Mouse (Mus musculus): ENCODE measurements at regions not wholly inside any gene's neighbourhood (a gene's known extent, or its start where the extent isn't known, plus 50 kb on each side); places are given as distances from the start of the nearest gene placed in this dataset.

GRCm38 (mm10) chrX:11690446-11690845 lies 362.8 kb downstream of the H2al1j start:
- Histone ChIP-seq H3K36me3 (replicated peaks; ENCODE audit: low read length) (no peaks in the 10 kb centered on the region), H3K4me1 (peaks cover 18% of the 10 kb centered on the region), H3K9me3 (no peaks in the 10 kb centered on the region), H3K4me3 (replicated peaks) (no peak overlapping the region), H3K27me3 (replicated peaks) (peaks cover 12% of the 10 kb centered on the region)
- TF ChIP-seq FLI1 (IDR thresholded peaks at IDR 0.05; ENCODE audit: low read length) (no peak), GATA1 (IDR thresholded peaks at IDR 0.05; ENCODE audit: borderline replicate concordance, low read length) (no peak)

- Histone ChIP-seq H3K36me3 (replicated peaks; ENCODE audit: low read length) (no peaks in the 10 kb centered on the region), H3K9me3 (no peaks in the 10 kb centered on the region), H3K4me1 (peaks cover 24% of the 10 kb centered on the region), H3K4me3 (replicated peaks) (no peak overlapping the region), H3K27me3 (replicated peaks) (peaks cover 14% of the 10 kb centered on the region)
- no peak for TF ChIP-seq FLI1 (IDR thresholded peaks at IDR 0.05; ENCODE audit: low read length)
- TF ChIP-seq GATA1 (IDR thresholded peaks at IDR 0.05; ENCODE audit: borderline replicate concordance, low read length), result no peak
Measured at GRCm38 (mm10) chrX:11691019-11691418, 363.4 kb downstream of the H2al1j start.

GRCm38 (mm10) chrX:11696565-11696964 lies 368.9 kb downstream of the H2al1j start:
- H3K4me1 ChIP-seq, result peaks cover 30% of the 10 kb centered on the region
- no peak overlapping the region for H3K4me3 ChIP-seq (replicated peaks)
- no peak for TF ChIP-seq FLI1 (IDR thresholded peaks at IDR 0.05; ENCODE audit: low read length)

GRCm38 (mm10) chrX:11701095-11701494 lies 373.5 kb downstream of the H2al1j start:
- H3K4me1 ChIP-seq, result peaks cover 19% of the 10 kb centered on the region
- H3K36me3 ChIP-seq (replicated peaks; ENCODE audit: low read length), result no peaks in the 10 kb centered on the region
- H3K4me3 ChIP-seq (replicated peaks), result no peak overlapping the region
- no peaks in the 10 kb centered on the region for H3K9me3 ChIP-seq
- H3K27me3 ChIP-seq (replicated peaks), result peaks cover 19% of the 10 kb centered on the region
- TF ChIP-seq FLI1 (IDR thresholded peaks at IDR 0.05; ENCODE audit: low read length) (no peak), GATA1 (IDR thresholded peaks at IDR 0.05; ENCODE audit: borderline replicate concordance, low read length) (no peak)

More at GRCm38 (mm10) chrX:11696565-11696964, 368.9 kb downstream of the H2al1j start:
- Histone ChIP-seq H3K36me3 (replicated peaks; ENCODE audit: low read length) (no peaks in the 10 kb centered on the region), H3K9me3 (no peaks in the 10 kb centered on the region), H3K27me3 (replicated peaks) (peaks cover 13% of the 10 kb centered on the region)

- Histone ChIP-seq H3K4me1 (peaks cover 18% of the 10 kb centered on the region), H3K4me3 (replicated peaks) (no peak overlapping the region), H3K27me3 (replicated peaks) (peaks cover 50% of the 10 kb centered on the region), H3K36me3 (replicated peaks; ENCODE audit: low read length) (no peaks in the 10 kb centered on the region), H3K9me3 (no peaks in the 10 kb centered on the region)
- TF ChIP-seq FLI1 (IDR thresholded peaks at IDR 0.05; ENCODE audit: low read length), result no peak
- TF ChIP-seq GATA1 (IDR thresholded peaks at IDR 0.05; ENCODE audit: borderline replicate concordance, low read length), result no peak
Measured at GRCm38 (mm10) chrX:11705851-11706557, 378.4 kb downstream of the H2al1j start.

GRCm38 (mm10) chrX:11707330-11707729 lies 379.7 kb downstream of the H2al1j start:
- TF ChIP-seq GATA1 (IDR thresholded peaks at IDR 0.05; ENCODE audit: borderline replicate concordance, low read length), result no peak
- TF ChIP-seq FLI1 (IDR thresholded peaks at IDR 0.05; ENCODE audit: low read length), result no peak
- peaks cover 52% of the 10 kb centered on the region for H3K27me3 ChIP-seq (replicated peaks)

GRCm38 (mm10) chrX:11708325-11708724 lies 380.7 kb downstream of the H2al1j start:
- no peak overlapping the region for H3K4me3 ChIP-seq (replicated peaks)
- no peaks in the 10 kb centered on the region for H3K36me3 ChIP-seq (replicated peaks; ENCODE audit: low read length)
- H3K4me1 ChIP-seq, result peaks cover 18% of the 10 kb centered on the region
- no peak for TF ChIP-seq GATA1 (IDR thresholded peaks at IDR 0.05; ENCODE audit: borderline replicate concordance, low read length)
- TF ChIP-seq FLI1 (IDR thresholded peaks at IDR 0.05; ENCODE audit: low read length), result no peak
- H3K27me3 ChIP-seq (replicated peaks), result peaks cover 55% of the 10 kb centered on the region
- H3K9me3 ChIP-seq, result no peaks in the 10 kb centered on the region

More at GRCm38 (mm10) chrX:11707330-11707729, 379.7 kb downstream of the H2al1j start:
- Histone ChIP-seq H3K9me3 (no peaks in the 10 kb centered on the region), H3K4me3 (replicated peaks) (no peak overlapping the region), H3K36me3 (replicated peaks; ENCODE audit: low read length) (no peaks in the 10 kb centered on the region), H3K4me1 (peaks cover 18% of the 10 kb centered on the region)

GRCm38 (mm10) chrX:11709326-11709725 lies 381.7 kb downstream of the H2al1j start:
- H3K36me3 ChIP-seq (replicated peaks; ENCODE audit: low read length), result no peaks in the 10 kb centered on the region
- H3K27me3 ChIP-seq (replicated peaks), result peaks cover 57% of the 10 kb centered on the region
- no peaks in the 10 kb centered on the region for H3K9me3 ChIP-seq
- no peak overlapping the region for H3K4me3 ChIP-seq (replicated peaks)
- no peak for TF ChIP-seq FLI1 (IDR thresholded peaks at IDR 0.05; ENCODE audit: low read length)
- no peak for TF ChIP-seq GATA1 (IDR thresholded peaks at IDR 0.05; ENCODE audit: borderline replicate concordance, low read length)
- peaks cover 15% of the 10 kb centered on the region for H3K4me1 ChIP-seq

- Histone ChIP-seq H3K36me3 (replicated peaks; ENCODE audit: low read length) (no peaks in the 10 kb centered on the region), H3K4me3 (replicated peaks) (no peak overlapping the region), H3K27me3 (replicated peaks) (peaks cover 35% of the 10 kb centered on the region), H3K9me3 (no peaks in the 10 kb centered on the region), H3K4me1 (peaks cover 17% of the 10 kb centered on the region)
- TF ChIP-seq GATA1 (IDR thresholded peaks at IDR 0.05; ENCODE audit: borderline replicate concordance, low read length) (no peak), FLI1 (IDR thresholded peaks at IDR 0.05; ENCODE audit: low read length) (no peak)
Measured at GRCm38 (mm10) chrX:11713423-11713822, 385.8 kb downstream of the H2al1j start.

GRCm38 (mm10) chrX:11716773-11717172 lies 389.2 kb downstream of the H2al1j start:
- Histone ChIP-seq H3K9me3 (no peaks in the 10 kb centered on the region), H3K36me3 (replicated peaks; ENCODE audit: low read length) (no peaks in the 10 kb centered on the region), H3K27me3 (replicated peaks) (peaks cover 21% of the 10 kb centered on the region), H3K4me3 (replicated peaks) (no peak overlapping the region), H3K4me1 (peaks cover 13% of the 10 kb centered on the region)
- no peak for TF ChIP-seq GATA1 (IDR thresholded peaks at IDR 0.05; ENCODE audit: borderline replicate concordance, low read length)
- TF ChIP-seq FLI1 (IDR thresholded peaks at IDR 0.05; ENCODE audit: low read length), result no peak
